Mouse (Mus musculus) hindbrain, postnatal 0 days (tissue): ENCODE measurements at regions not wholly inside any gene's neighbourhood (a gene's known extent, or its start where the extent isn't known, plus 50 kb on each side); places are given as distances from the start of the nearest gene placed in this dataset.
"Not testable (repeated sequence)": the region's sequence is repeated elsewhere in the genome, so short reads cannot be mapped to it uniquely, and the experiment has no call there.

Source experiments
- ATAC-seq: fragments of 200-750 bp; cut with Nextera tagmentation; 2 replicates; pipeline ENCODE4 v1.8.0; 2017; ENCODE audit warnings: mild to moderate bottlenecking, moderate TSS enrichment, moderate library complexity
- DNase-seq: peaks from one replicate; pipeline ENCODE4 v3.0.0-alpha.2; 2015; ENCODE audit warnings: low spot score
- H3K27ac ChIP-seq: fragments of 300-500 bp; sonication (generic); 2 replicates; pipeline ENCODE4 v1.5.1; 2014; ENCODE audit warnings: mild to moderate bottlenecking
- H3K27me3 ChIP-seq: fragments of 300-500 bp; sonication (generic); 2 replicates; pipeline ENCODE4 v1.6.1; 2014; ENCODE audit warnings: low read length, mixed read lengths; ENCODE audit not compliant: insufficient read depth
- H3K36me3 ChIP-seq: fragments of 300-500 bp; sonication (generic); 2 replicates; pipeline ENCODE4 v1.6.1; 2014; ENCODE audit warnings: low read length, mixed read lengths; ENCODE audit not compliant: insufficient read depth
- H3K4me1 ChIP-seq: fragments of 300-500 bp; sonication (generic); 2 replicates; pipeline ENCODE4 v1.6.1; 2014; ENCODE audit warnings: antibody characterized with exemption, low read length, mixed read lengths; ENCODE audit not compliant: insufficient read depth
- H3K4me2 ChIP-seq: fragments of 300-500 bp; sonication (generic); 2 replicates; pipeline ENCODE4 v1.6.1; 2014; ENCODE audit warnings: low read depth, mild to moderate bottlenecking, low read length, moderate library complexity, mixed read lengths
- H3K4me3 ChIP-seq: fragments of 300-500 bp; sonication (generic); 2 replicates; pipeline ENCODE4 v1.5.1; 2014; ENCODE audit warnings: low read length
- H3K9ac ChIP-seq: fragments of 300-500 bp; sonication (generic); replicated peaks from 2 replicates; pipeline ENCODE4 v1.6.1; 2014; ENCODE audit warnings: mild to moderate bottlenecking, low read length, moderate library complexity, mixed read lengths
- H3K9me3 ChIP-seq: fragments of 300-500 bp; sonication (generic); 2 replicates; pipeline ENCODE4 v1.6.1; 2016; ENCODE audit warnings: low read length, mixed read lengths
- CTCF ChIP-seq: IDR thresholded peaks from 2 replicates; pipeline ENCODE4 v1.5.1; 2016; ENCODE audit warnings: antibody characterized with exemption, control low read depth, low read depth
- WGBS: fragments of 180-500 bp; shearing (Covaris S2); extraction: QIAGEN DNeasy Blood & Tissue Kit; methylation state at CpG from one replicate; pipeline ENCODE4 v1.1.7; 2014; 5-methylcytosine and 5-hydroxymethylcytosine counted together

DNA sequence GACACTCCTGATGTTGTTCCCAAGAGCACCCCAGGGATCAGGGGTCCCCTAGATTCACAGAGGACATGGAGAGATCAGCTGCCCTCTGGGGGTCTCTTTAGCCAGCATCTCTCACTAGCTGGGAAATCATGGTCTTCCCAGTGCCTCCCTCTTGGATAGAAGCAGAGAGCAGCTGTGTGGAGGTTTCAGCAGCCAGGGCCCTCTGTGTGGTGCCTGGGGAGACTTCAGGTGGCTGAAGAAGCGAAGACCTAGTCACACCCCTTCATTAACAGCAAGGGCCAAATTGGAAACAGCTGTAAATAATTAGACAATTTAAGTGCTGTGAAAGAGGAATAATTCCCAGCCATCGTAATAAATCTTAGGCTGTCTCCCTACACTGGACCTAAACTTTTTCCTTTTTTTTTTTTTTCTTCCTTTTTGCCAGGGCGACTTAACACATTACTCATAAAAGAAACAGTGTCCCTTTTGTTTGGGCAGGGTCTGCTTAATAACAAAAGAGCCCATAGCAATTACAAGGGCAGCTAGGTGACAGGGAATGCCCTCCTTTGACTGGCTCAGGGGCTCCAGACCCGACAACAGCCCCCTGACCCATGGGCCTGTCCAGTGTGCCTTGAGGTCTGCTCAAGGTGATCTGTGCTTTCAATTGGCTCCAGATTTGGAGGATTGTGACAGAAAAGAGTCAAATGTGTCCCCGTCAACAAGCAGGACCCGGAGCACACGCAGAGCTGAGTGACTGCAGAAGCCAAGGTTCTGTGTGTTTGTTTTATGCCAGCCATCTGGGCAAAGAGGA, 127.7 kb downstream of the Dicer1 start:
- no peaks in the 10 kb centered on the region for H3K9me3 ChIP-seq
- no peaks in the 10 kb centered on the region for H3K27me3 ChIP-seq
- ATAC-seq (no peak), DNase-seq (no peak)
- H3K9ac ChIP-seq: no peak overlapping the region
- H3K4me3 ChIP-seq: no peak overlapping the region
- WGBS: 54% methylated on average over 7 of the region's 7 CpGs
- no peak overlapping the region for H3K27ac ChIP-seq
- no peak for TF ChIP-seq CTCF
- no peaks in the 10 kb centered on the region for H3K4me1 ChIP-seq
- H3K4me2 ChIP-seq: no peak overlapping the region
- no peaks in the 10 kb centered on the region for H3K36me3 ChIP-seq

GRCm38 (mm10) chr12:104617111-104617725, 134.5 kb downstream of the Dicer1 start:
- Histone ChIP-seq H3K27me3 (no peaks in the 10 kb centered on the region), H3K4me1 (no peaks in the 10 kb centered on the region; the same call in 1 of the 2 replicates), H3K27ac (peak overlapping the region; percentile 76), H3K4me2 (peak overlapping the region; percentile 48), H3K4me3 (peak overlapping the region; percentile 15), H3K9me3 (no peaks in the 10 kb centered on the region), H3K9ac (0 out of 2 replicates have a peak overlapping the region, but pooled peaks have one; percentile 28), H3K36me3 (no peaks in the 10 kb centered on the region)
- WGBS: 11% methylated on average over 17 of the region's 17 CpGs
- ATAC-seq (peak; percentile 91), DNase-seq (peak; percentile 93)
- no peak for TF ChIP-seq CTCF

DNA sequence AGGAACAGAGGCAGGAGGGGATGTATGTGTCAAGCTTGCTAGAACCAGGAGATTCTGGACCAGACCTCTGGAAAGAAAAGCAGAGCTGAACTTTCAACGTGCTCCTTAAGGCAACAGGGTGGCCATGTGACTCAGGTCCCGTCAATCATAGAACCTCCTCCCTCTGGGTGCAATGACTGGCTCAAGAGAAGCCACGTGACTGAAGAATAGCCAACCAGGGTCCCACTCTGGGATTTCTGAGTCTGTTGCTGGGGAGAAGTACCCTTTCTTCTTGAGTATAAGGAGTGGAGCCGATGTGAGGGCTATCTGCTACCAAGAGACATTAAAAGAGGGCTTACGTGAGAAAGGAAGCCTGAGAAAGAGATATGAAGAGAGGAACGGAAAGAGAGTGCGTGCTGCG, 137.5 kb downstream of the Dicer1 start:
- ATAC-seq: no peak
- peak; percentile 34 for DNase-seq
- Histone ChIP-seq H3K36me3 (no peaks in the 10 kb centered on the region), H3K27ac (no peak overlapping the region), H3K27me3 (no peaks in the 10 kb centered on the region), H3K4me3 (no peak overlapping the region), H3K9me3 (0 out of 2 replicates have a peak, but pooled peaks cover 4% of the 10 kb centered on the region), H3K9ac (no peak overlapping the region), H3K4me2 (no peak overlapping the region), H3K4me1 (no peaks in the 10 kb centered on the region; the same call in 1 of the 2 replicates)
- WGBS: 64% methylated on average over 8 of the region's 8 CpGs
- no peak for TF ChIP-seq CTCF

GRCm38 (mm10) chr12:104609767-104610166, 136.6 kb upstream of the Gsc start:
- Histone ChIP-seq H3K9ac (no peak overlapping the region), H3K4me1 (no peaks in the 10 kb centered on the region), H3K9me3 (0 out of 2 replicates have a peak, but pooled peaks cover 4% of the 10 kb centered on the region), H3K4me3 (no peak overlapping the region), H3K4me2 (peak overlapping the region; percentile 16; the same call in 1 of the 2 replicates), H3K36me3 (no peaks in the 10 kb centered on the region), H3K27me3 (no peaks in the 10 kb centered on the region), H3K27ac (no peak overlapping the region; the same call in 1 of the 2 replicates)
- 43% methylated on average over 19 of the region's 19 CpGs for WGBS
- DNase-seq (peak; percentile 61), ATAC-seq (no peak)
- TF ChIP-seq CTCF: no peak

- ATAC-seq, H3K36me3 ChIP-seq, H3K27ac ChIP-seq, H3K4me3 ChIP-seq, H3K4me1 ChIP-seq, H3K9ac ChIP-seq, H3K9me3 ChIP-seq, DNase-seq, H3K27me3 ChIP-seq, H3K4me2 ChIP-seq: not testable (repeated sequence)
- WGBS: 91% methylated on average over 3 of the region's 4 CpGs
These were observed 135.8 kb upstream of the Gsc start for GRCm38 (mm10) chr12:104608956-104609355.

GRCm38 (mm10) chr12:104607410-104607809, 134.3 kb upstream of the Gsc start:
- TF ChIP-seq CTCF: no peak
- Histone ChIP-seq H3K9ac (no peak overlapping the region), H3K4me3 (no peak overlapping the region), H3K9me3 (0 out of 2 replicates have a peak, but pooled peaks cover 4% of the 10 kb centered on the region), H3K4me1 (no peaks in the 10 kb centered on the region), H3K27ac (no peak overlapping the region), H3K4me2 (no peak overlapping the region), H3K36me3 (no peaks in the 10 kb centered on the region), H3K27me3 (no peaks in the 10 kb centered on the region)
- WGBS: 62% methylated on average over 5 of the region's 5 CpGs
- DNase-seq: no peak
- ATAC-seq: no peak
